Mouse (Mus musculus): ENCODE data around the gene Fam71d.

Gene Fam71d

DNA sequence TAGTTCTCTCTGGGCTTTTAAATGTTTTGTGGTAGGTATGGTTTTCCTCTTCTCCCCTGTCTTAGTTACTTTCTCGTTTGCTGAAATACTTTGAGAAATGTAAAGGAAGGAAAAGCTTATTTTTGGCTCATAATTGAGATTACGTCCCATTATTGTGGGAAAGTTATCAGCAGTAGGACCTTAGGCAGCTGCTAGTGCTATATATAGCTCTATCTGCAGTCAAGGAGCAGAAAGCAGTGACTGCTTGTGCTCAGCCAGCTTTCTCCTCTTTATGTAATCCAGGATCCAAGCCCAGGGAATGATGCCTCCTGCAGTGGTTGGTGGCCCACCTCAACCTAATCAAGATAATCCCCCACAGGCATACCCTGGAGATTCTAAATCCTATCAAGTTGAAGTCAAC is 81.9 kb downstream of the Fam71d start:
- no peak for DNase-seq (ENCODE audit: low spot score)

DNA sequence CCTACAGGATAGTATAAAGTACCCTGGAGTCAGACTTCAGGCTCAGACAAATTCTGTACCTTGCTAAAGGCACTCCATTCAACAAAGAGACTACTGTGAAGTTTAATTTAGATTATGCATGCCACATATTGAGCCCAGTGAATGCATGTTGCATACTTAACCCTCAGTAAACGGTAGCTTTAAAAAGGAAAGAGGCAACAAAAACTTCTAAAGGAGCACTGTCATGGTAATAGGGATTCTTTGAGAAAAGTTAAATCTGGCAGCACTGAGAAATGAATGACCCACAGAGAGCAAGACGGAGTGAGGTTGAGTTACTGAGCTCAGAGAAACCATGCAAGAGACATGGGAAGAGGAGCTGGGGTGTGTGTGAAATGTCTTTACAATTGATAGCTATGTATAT is 86.6 kb downstream of the Fam71d start:
- no peak for DNase-seq (ENCODE audit: low spot score)

DNA sequence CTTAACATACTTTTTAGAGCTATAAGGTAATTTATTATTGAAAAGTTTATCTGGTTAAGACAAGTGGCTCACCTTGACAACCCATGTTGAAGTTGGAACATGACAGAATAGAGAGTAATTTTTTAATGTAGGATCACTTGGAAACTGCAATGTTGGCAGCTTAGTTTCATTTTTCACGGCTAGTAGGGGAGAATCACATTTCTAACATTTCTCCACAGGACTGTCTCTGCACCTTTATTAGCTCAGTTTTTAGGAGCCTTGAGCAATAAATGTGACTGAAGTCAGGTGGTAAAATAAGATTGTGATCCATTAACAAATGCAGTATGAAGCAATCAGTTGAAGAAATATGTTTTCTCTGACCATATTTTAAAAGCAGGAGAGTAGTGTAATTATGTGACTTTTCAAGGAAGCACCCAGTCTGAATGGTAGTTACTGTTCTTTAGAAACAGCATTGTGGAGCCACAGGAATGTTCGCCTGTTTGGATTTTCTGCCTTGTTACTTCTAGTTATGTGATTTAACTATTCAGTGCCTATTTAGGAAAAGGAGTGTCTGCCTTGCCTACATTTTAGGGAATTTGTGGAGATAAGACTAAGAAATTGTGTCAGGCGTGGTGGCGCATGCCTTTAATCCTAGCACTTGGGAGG is 87.2 kb downstream of the Fam71d start:
- no peak for DNase-seq (ENCODE audit: low spot score)

All from urinary bladder, postnatal 25 days (tissue).